Mouse (Mus musculus) stomach, postnatal 0 days (tissue): Measurements from ENCODE around the gene Sim1.

Experiments used
- CTCF ChIP-seq: IDR thresholded peaks from 2 replicates; pipeline ENCODE4 v1.5.1; 2016; ENCODE audit warnings: antibody characterized with exemption, low read depth, mild to moderate bottlenecking, moderate library complexity
- EP300 ChIP-seq: optimal IDR thresholded peaks from 2 replicates; pipeline ENCODE3; 2016; ENCODE audit warnings: antibody characterized with exemption

- TF ChIP-seq CTCF (no peak), EP300 (no peak)
Observed at GRCm38 (mm10) chr10:50896767-50897390, 2.3 kb downstream of the Sim1 start.
